Mouse (Mus musculus): ENCODE data around the gene Kcnma1.

Gene Kcnma1

GRCm38 (mm10) chr14:23602937-23603336 is 411.4 kb downstream of the Kcnma1 start:
- no peak for DNase-seq (ENCODE audit: low read depth, low spot score)

DNA sequence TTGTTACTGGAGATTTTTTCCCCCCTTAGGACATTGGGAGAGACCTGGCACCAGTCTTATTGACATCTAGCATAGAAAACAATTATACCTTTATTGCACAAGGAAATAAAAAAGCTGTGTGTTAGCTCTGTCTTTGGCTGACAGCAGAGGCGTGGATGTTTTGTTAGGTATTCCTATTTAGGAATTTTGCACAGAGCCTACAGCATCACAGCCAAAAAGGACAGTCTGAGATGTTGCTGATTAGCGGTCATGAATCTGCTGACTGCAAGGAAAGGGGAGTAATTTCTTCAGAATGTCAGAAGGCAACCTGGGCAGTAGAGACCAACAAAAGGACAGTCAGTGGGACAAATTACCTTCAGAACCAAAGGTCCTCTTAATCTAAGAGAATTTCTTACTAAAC is 412.2 kb downstream of the Kcnma1 start:
- DNase-seq (ENCODE audit: low read depth, low spot score): no peak

- no peak for DNase-seq (ENCODE audit: low read depth, low spot score)
Measured at GRCm38 (mm10) chr14:23594629-23595028, 419.7 kb downstream of the Kcnma1 start.

DNA sequence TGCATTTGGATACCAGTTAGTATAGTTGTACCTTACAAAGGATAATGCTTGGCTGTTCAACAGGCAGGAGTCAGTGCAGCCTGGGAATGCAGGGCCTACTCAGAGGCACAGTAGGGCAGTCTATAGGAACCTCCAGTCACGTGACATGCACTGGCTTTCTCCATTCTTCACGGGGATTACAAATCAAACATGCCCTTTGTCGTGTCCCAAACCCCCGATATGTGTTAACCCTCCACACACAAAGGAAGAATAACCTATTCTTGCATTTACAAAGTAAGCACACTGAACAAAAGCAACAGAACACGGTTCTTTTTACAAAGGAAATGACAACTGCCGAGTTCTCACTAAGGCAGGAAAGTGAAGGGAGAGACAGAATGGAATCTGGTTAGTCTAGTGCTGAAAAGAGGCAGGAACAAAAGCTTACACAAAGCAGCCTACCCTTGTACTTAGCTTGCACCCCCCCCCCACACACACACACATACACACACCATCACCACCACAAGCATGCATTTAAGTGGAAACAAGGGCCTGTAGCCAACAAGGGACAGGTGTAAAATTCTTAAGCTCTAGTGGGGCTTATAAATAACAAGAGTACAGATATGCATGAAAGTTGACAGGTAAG is 421.4 kb downstream of the Kcnma1 start:
- DNase-seq (ENCODE audit: low read depth, low spot score): no peak

GRCm38 (mm10) chr14:23589744-23590481 is 424.4 kb downstream of the Kcnma1 start:
- no peak for DNase-seq (ENCODE audit: low read depth, low spot score)

- DNase-seq (ENCODE audit: low read depth, low spot score): no peak
Measured at GRCm38 (mm10) chr14:23587451-23587850, 426.8 kb downstream of the Kcnma1 start.

DNA sequence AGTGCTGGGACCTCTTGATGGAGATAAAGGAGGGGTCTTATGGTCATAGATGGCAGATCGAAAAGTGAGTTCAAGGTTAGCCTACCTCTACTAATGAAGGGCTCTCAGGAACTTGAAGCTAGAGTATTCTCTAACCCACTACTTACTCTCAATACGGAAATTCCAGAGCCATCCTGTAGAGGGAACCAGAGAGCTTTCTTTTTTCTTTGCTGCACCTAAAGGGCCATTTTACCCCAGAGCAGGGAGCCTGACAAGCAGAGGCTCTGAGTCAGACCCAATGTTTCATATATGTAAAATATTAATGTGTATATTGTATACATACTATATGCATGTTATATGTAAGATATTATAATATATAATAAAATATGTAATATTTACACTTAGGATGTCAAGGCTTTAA is 431.1 kb downstream of the Kcnma1 start:
- DNase-seq (ENCODE audit: low read depth, low spot score): peak; percentile 47

GRCm38 (mm10) chr14:23581282-23581681 is 433.0 kb downstream of the Kcnma1 start:
- DNase-seq (ENCODE audit: low read depth, low spot score): no peak

GRCm38 (mm10) chr14:23575951-23576350 is 438.3 kb downstream of the Kcnma1 start:
- peak; percentile 34 for DNase-seq (ENCODE audit: low read depth, low spot score)

GRCm38 (mm10) chr14:23574136-23574535 is 440.2 kb downstream of the Kcnma1 start:
- no peak for DNase-seq (ENCODE audit: low read depth, low spot score)

DNA sequence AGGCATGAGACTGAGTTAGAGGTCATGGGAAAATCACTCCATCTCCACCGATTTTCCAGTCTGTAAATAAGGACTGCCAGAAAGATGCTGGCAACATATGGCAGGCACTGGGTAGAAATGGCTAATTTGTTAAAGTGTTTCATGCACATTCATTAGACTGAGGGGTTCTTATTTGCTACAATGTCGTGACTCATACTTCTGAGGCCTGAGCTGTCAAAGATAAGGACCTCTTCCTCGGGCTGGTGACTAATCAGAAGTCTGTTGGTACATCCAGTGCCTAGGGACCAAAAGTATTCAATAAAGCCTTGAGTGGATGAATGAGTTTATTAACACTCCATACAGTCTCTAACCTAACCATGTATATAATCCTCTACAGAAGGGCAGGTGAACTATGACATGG is 440.9 kb downstream of the Kcnma1 start:
- no peak for DNase-seq (ENCODE audit: low read depth, low spot score)

DNA sequence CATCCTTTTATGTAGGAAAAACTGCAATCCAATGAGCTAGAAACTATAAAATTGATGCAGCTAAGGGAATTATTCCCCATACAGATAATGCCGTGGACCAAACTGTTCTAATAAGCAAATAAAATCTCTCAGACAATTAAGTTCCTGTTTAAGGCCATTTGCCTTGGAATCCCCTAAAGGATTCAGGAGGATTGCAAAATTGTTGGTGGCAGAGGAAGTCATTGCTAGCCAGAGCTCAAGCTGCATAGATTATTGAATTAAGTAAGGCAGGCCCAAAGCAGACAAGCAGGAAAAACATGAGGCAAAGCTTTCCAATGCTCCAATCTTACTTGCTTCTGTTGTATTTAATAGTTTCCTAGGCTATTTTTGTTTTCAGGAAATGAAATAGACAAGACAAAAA is 441.5 kb downstream of the Kcnma1 start:
- DNase-seq (ENCODE audit: low read depth, low spot score): no peak

DNA sequence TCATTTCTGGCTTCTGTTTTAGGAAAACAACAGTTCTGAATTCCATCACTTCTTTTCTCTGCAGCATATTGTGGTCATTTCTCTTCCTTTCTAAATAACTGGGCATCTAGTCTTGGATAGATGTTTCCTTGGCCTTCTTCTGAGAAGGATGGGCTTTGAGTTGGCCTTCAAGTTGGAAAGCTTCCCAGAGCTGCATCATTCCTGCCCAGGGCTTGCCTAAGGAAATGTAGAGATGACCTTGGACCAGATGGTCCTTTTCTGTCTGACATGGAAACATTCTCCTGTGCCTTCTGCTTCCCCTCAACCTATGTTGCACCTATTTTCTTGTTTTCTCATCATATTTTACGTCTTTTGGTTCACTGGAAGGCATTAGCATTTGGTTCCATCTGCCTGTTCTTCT is 444.0 kb downstream of the Kcnma1 start:
- DNase-seq (ENCODE audit: low read depth, low spot score): no peak

- no peak for DNase-seq (ENCODE audit: low read depth, low spot score)
Measured at GRCm38 (mm10) chr14:23565931-23566330, 448.4 kb downstream of the Kcnma1 start.

DNA sequence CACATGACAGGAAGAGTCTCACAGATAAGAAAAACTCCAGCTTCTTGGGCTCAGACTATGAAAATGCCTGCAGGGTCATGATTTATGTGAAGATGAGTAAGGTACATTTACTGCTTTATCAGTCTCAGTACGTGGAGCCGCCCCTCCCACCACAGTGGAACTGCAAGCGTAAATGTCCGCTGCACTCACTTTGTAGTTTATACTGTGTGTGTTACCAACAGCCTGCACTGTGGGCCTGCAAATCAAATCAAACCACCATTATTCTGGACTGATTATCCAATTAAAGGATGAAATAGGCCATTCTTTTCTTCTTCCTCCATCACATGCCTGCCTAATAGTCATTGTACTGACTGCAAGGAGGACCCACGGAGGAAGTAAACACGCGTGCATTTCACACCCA is 449.8 kb downstream of the Kcnma1 start:
- DNase-seq (ENCODE audit: low read depth, low spot score): no peak

DNA sequence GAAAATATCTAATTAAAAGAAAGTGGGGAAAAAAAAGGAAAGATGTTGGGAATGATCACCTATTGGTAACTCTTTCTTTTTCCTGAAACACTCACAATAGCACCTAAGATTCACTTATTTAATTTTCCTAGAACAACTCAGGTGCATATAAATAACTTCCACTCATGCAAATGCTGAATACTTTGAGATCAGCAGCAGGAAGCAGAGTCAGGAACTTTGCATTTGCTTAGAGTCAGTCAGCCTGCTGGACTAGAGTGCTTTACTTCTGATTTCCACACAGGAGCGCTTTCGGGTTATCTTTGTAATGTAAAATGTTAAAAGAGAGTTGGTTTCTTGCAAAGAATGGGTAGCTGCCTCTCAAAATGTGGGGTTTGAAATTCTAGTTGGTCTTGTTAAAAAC is 451.1 kb downstream of the Kcnma1 start:
- DNase-seq (ENCODE audit: low read depth, low spot score): no peak

GRCm38 (mm10) chr14:23555647-23556046 is 458.6 kb downstream of the Kcnma1 start:
- DNase-seq (ENCODE audit: low read depth, low spot score): no peak

GRCm38 (mm10) chr14:23552252-23552974 is 461.9 kb downstream of the Kcnma1 start:
- DNase-seq (ENCODE audit: low read depth, low spot score): no peak

DNA sequence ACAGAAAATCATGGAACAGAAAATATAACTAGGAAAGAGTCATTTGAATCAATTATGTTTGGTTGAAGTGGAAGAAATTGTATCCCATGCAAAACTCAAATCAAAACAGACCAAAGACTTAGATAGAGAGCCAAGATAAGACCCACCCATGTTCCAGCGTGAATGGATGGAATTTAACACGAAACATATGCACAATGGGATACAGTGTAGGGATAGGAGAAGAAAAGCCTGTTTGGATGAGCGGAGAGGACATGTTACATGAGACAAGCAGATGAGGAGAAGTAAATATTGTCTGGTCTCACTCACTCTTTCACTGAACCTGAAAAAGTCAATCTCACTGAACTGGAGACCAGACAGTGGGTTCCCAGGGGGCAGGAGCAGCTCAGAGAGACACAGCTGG is 463.8 kb downstream of the Kcnma1 start:
- DNase-seq (ENCODE audit: low read depth, low spot score): no peak

DNA sequence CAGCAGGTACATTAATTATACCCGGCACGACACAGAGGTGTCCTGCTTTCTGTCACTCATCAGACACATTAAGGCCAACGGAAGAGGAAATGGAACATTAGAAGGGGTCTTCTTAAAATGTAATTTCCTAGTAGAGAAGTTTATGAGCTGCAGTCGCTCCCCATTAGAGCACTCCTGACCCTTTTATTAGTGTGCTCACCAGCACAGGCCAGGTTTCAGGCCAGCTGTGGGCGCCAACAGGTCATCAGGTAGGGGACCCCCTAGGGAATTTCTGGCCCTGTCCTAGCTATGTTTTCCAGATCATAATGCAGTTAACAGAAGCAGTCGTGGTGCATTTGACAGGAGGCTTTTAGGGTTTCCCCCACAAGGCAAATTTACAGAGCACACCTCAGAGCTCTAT is 472.2 kb downstream of the Kcnma1 start:
- DNase-seq (ENCODE audit: low read depth, low spot score): no peak

DNA sequence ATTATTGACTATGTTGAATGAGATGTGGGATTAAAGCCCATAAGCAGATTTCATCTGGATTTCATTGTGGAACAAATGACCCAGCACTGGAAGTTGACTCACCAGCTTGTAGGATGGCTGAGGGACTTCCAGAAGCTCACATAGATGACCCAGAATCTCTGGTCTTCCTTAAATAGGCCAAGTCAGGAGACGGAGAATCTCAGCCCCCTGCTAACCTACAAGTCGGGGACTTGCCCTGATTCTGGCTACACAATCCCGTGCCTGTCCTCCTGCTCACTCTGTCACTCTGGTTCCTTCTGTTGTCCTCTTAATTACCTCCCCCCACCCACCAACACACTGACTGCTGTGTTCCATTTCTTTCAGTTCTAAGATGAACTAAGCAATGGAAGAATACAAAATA is 474.7 kb downstream of the Kcnma1 start:
- DNase-seq (ENCODE audit: low read depth, low spot score): no peak

DNA sequence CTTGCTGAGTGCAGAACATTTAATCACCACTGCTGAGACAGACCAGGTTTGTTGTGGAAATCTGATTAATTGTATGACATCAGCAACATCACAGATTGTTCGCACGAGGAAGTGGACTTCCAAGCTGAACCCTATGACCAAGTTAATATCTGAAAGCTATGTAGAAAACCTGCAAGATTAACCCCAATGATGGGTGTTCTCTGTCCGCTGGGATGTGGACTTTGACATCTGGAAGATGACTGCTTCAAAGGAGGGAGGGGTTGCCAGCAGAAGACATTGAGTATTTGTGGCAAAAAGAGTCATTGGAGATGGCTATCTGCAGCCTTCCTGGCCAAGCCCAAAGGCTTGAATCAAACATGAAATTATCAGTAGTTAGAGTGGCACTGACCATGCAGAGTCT is 480.9 kb downstream of the Kcnma1 start:
- no peak for DNase-seq (ENCODE audit: low read depth, low spot score)
